Mouse (Mus musculus) forebrain, embryonic 12.5 days (tissue): ENCODE measurements around the gene Gps1. TPM values are rescaled to one million over a fixed set of nuclear protein-coding genes. Genes with fewer than 3 reads are reported as not detected.
"Not testable (repeated sequence)": the region's sequence is repeated elsewhere in the genome, so short reads cannot be mapped to it uniquely, and the experiment has no call there.

Source experiments
- ATAC-seq: fragments of 200-750 bp; cut with Nextera tagmentation; 2 replicates; pipeline ENCODE4 v1.8.0; 2017; ENCODE audit warnings: moderate TSS enrichment; ENCODE audit not compliant: low FRiP score
- H3K27ac ChIP-seq: fragments of 300-500 bp; sonication (generic); 2 replicates; pipeline ENCODE4 v1.5.1; 2016; ENCODE audit warnings: mild to moderate bottlenecking
- H3K27me3 ChIP-seq: fragments of 300-500 bp; sonication (generic); 2 replicates; pipeline ENCODE4 v1.6.1; 2016; ENCODE audit warnings: mild to moderate bottlenecking
- H3K36me3 ChIP-seq: fragments of 300-500 bp; sonication (generic); replicated peaks from 2 replicates; pipeline ENCODE4 v1.6.1; 2016; ENCODE audit warnings: mild to moderate bottlenecking
- H3K4me1 ChIP-seq: fragments of 300-500 bp; sonication (generic); 2 replicates; pipeline ENCODE4 v1.6.1; 2016
- H3K4me2 ChIP-seq: fragments of 300-500 bp; sonication (generic); 2 replicates; pipeline ENCODE4 v1.6.1; 2016; ENCODE audit warnings: mild to moderate bottlenecking, moderate library complexity
- H3K4me3 ChIP-seq: fragments of 300-500 bp; sonication (generic); replicated peaks from 2 replicates; pipeline ENCODE4 v1.5.1; 2016; ENCODE audit warnings: mild to moderate bottlenecking
- H3K9ac ChIP-seq: fragments of 300-500 bp; sonication (generic); 2 replicates; pipeline ENCODE4 v1.6.1; 2016; ENCODE audit warnings: mild to moderate bottlenecking
- H3K9me3 ChIP-seq: fragments of 300-500 bp; sonication (generic); 2 replicates; pipeline ENCODE4 v1.6.1; 2016
- WGBS: fragments of 180-500 bp; shearing (Covaris S2); methylation state at CpG from one replicate; pipeline ENCODE4 v1.1.7; 2016; 5-methylcytosine and 5-hydroxymethylcytosine counted together
- polyA plus RNA-seq: library from polyadenylated mRNA; unstranded; fragments of >200 nt; fragmentation: Nextera tagmentation; extraction: Ambion mirVana; gene quantifications from 2 replicates; pipeline ENCODE4 v1.2.1, GENCODE M21; 2016

Gene Gps1
- polyA plus RNA-seq, 1 experiment from 2014 or later = 247 TPM

DNA sequence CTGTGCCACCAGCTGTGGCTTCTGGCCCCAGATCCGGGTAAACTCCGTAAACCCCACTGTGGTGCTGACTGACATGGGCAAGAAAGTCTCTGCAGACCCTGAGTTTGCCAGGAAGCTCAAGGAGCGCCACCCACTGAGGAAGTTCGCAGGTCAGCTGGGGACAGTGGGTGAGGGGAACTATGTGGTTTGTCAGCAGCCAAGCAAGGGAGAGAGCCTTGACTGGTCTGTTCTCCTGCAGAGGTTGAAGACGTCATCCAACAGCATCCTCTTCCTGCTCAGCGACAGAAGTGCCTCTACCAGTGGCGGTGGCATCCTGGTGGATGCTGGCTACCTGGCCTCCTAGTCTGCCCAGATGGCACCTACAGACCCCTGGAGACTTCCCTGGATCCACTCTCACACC lies 17.0 kb upstream of the Gps1 start:
- H3K36me3 ChIP-seq, H3K4me2 ChIP-seq, H3K4me1 ChIP-seq, H3K9ac ChIP-seq, H3K27me3 ChIP-seq, H3K27ac ChIP-seq, ATAC-seq, H3K4me3 ChIP-seq, H3K9me3 ChIP-seq: not testable (repeated sequence)
- WGBS = 88% methylated on average over 5 of the region's 7 CpGs

DNA sequence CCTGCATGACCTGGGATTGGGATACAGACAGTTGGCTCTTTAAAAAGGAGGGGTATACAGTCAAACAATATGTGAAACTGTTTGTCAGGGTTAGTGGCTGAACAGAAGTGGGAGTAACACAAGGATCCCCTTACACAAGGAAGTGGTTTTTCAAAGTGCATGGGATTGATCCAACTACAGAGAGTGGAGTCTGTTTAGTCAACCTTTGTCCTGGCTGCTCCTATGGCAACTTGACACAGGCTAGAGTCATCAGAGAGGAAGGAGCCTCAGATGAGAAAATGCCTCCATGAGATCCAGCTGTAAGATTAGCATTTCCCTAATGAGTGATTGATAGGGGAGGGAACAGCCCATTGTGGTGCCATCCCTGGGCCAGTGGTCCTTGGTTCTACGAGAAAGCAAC lies 15.9 kb upstream of the Gps1 start:
- Histone ChIP-seq H3K36me3 (no peaks in the 10 kb centered on the region), H3K9me3 (no peaks in the 10 kb centered on the region), H3K4me3 (no peak overlapping the region), H3K9ac (no peak overlapping the region), H3K4me2 (no peak overlapping the region), H3K4me1 (no peaks in the 10 kb centered on the region), H3K27ac (no peak overlapping the region), H3K27me3 (no peaks in the 10 kb centered on the region; the same call in 1 of the 2 replicates)
- 44% methylated on average over 1 of the region's 1 CpGs for WGBS
- ATAC-seq = no peak

DNA sequence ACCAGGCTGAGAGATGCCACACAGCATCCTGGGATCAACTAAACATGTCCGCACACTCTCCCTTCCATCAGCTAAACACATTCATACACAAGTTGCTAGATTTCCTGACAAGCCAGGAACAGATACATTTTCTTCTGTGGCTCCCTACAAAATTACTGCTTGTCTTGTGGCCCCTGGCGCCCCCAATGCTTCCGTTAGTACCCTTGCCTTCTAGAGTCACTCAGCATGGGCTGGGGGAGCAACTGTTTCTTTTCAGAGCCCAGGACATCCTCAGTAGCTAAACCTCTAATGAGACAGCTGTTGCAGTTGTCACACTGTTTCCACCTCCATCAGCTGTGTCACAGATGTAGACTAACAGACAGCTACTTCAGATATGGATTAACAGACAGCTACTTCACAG lies 11.3 kb upstream of the Gps1 start:
- no peak overlapping the region for H3K9ac ChIP-seq
- no peaks in the 10 kb centered on the region; the same call in 1 of the 2 replicates for H3K27me3 ChIP-seq
- no peak overlapping the region for H3K4me3 ChIP-seq
- peaks cover 8% of the 10 kb centered on the region for H3K4me1 ChIP-seq
- no peak overlapping the region for H3K4me2 ChIP-seq
- H3K27ac ChIP-seq = no peak overlapping the region
- H3K36me3 ChIP-seq = no peaks in the 10 kb centered on the region
- H3K9me3 ChIP-seq = no peaks in the 10 kb centered on the region
- no peak for ATAC-seq
- WGBS = 81% methylated on average over 3 of the region's 3 CpGs

DNA sequence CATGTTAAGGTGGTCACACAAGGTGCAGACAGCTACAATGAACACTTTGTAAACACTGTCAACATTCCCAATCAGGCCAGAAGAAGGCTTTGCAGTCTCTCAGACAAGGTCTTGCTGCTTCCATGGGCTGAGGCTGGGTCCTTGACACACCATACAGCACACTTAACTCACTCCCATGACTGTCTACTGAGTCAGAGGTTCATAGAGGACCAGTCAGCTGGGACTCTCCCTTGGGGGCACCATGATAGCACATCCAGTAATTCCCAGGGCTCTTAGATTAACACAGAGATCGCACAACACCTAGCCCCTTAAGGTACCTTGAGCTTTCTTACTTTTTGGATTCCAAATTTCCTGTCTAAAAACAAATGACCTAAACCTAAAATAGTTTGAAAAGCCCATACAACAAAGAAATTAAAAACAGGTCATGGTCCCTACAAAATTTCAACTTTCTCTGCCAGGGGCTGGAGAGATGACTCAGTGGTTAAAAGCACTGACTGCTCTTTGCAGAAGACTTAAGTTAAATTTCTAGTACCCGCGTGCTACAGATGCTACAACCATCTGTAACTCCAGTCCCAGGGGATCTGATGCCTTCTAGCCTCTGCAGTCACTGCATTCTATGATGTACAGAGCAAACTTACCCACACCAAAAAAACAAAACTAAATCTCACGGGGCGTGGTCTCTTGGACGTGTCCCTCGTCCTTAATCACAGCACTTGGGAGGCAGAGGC lies 10.4 kb upstream of the Gps1 start:
- WGBS = 94% methylated on average over 7 of the region's 7 CpGs

DNA sequence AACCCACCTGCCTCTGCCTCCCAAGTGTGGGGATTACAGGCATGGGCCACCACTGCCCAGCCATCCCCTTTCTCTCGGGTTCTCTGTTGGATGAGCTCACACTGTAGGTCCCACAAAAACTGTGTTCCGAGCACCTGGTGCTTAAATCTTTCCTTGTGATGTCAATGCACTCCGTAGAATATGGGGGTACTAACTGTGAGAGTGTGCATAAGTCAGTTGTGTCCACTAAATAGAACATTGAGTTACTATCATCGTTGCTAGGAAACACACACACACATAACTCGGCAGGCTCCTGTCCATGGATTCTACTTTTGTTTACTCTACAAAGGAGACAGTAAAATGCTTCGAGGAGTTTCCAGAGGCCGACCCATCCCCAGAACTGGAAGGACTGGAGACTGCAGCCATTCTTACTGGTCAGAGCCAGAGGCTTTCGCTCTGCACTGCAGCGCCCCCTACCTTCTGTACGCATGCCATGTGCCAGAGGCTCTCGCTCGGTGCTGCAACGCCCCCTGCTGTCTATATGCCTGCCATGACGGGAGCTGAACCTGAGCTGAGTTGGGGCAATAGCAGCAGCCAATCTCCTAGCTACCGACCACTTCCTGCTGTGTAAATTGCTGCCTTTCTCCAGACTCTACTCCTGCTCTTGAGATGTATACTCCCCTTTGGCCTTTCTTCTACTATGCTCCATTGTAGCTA lies 8.2 kb upstream of the Gps1 start:
- 32% methylated on average over 15 of the region's 15 CpGs for WGBS
- no peak overlapping the region for H3K9ac ChIP-seq
- no peaks in the 10 kb centered on the region for H3K9me3 ChIP-seq
- H3K4me2 ChIP-seq = no peak overlapping the region
- H3K36me3 ChIP-seq = peaks cover 11% of the 10 kb centered on the region
- no peak overlapping the region for H3K27ac ChIP-seq
- H3K4me3 ChIP-seq = no peak overlapping the region
- peak; percentile 83 for ATAC-seq
- H3K4me1 ChIP-seq = peaks cover 8% of the 10 kb centered on the region
- no peaks in the 10 kb centered on the region; the same call in 1 of the 2 replicates for H3K27me3 ChIP-seq

More for the DNA sequence above, 10.4 kb upstream of the Gps1 start:
- Histone ChIP-seq H3K9ac (no peak overlapping the region), H3K27ac (no peak overlapping the region), H3K4me1 (peaks cover 8% of the 10 kb centered on the region), H3K9me3 (no peaks in the 10 kb centered on the region), H3K27me3 (no peaks in the 10 kb centered on the region; the same call in 1 of the 2 replicates), H3K36me3 (no peaks in the 10 kb centered on the region), H3K4me3 (no peak overlapping the region), H3K4me2 (no peak overlapping the region)
- ATAC-seq = no peak

DNA sequence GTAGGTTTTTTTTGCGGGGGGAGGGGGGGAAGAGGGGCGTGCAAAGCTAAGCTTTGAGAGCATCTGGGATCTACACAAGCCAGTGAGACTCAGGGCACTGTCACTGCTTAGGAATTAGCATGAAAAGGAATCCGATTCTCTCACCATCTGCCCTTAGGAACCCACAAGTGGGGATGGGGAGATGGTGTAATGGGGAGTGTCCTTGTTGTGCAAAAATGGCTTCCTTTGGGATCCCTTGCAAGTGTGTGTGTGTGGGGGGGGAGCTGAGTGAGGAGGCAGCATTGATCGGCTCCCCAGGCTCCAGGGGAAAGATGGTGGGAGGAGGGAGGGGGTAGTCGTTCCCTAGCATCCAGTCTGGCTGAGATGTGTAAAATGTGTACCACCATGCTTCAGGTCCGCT lies 6.9 kb upstream of the Gps1 start:
- H3K27me3 ChIP-seq = no peaks in the 10 kb centered on the region; the same call in 1 of the 2 replicates
- WGBS = 35% methylated on average over 6 of the region's 6 CpGs
- no peak for ATAC-seq
- H3K4me1 ChIP-seq = peaks cover 8% of the 10 kb centered on the region
- no peak overlapping the region for H3K4me3 ChIP-seq
- peaks cover 20% of the 10 kb centered on the region for H3K36me3 ChIP-seq
- no peaks in the 10 kb centered on the region for H3K9me3 ChIP-seq
- H3K9ac ChIP-seq = no peak overlapping the region
- H3K27ac ChIP-seq = no peak overlapping the region
- no peak overlapping the region for H3K4me2 ChIP-seq

DNA sequence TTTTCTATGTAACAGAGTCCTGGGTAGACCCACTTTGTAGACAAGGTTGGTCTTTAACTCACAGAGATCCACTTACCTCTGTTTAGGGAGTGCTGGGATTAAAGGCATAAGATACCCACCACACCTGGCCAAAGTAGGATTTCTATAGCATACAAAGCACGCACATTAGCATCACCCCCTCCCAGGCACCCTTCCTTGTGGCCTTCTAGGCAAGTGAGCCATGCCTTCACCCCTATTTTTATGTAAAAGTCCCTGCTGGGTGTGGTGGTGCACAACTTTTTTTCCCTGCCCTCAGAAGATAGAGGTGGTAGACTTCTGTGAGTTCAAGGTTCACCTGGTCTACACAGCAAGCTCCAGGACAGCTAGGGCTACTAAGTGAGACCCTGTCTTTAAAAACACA lies 4.2 kb upstream of the Gps1 start:
- no peak overlapping the region for H3K4me2 ChIP-seq
- H3K4me3 ChIP-seq = no peak overlapping the region
- H3K9me3 ChIP-seq = no peaks in the 10 kb centered on the region
- peaks cover 24% of the 10 kb centered on the region for H3K4me1 ChIP-seq
- no peak overlapping the region for H3K9ac ChIP-seq
- H3K27me3 ChIP-seq = no peaks in the 10 kb centered on the region; the same call in 1 of the 2 replicates
- 93% methylated on average over 1 of the region's 1 CpGs for WGBS
- H3K36me3 ChIP-seq = peaks cover 21% of the 10 kb centered on the region
- no peak overlapping the region for H3K27ac ChIP-seq
- no peak for ATAC-seq

DNA sequence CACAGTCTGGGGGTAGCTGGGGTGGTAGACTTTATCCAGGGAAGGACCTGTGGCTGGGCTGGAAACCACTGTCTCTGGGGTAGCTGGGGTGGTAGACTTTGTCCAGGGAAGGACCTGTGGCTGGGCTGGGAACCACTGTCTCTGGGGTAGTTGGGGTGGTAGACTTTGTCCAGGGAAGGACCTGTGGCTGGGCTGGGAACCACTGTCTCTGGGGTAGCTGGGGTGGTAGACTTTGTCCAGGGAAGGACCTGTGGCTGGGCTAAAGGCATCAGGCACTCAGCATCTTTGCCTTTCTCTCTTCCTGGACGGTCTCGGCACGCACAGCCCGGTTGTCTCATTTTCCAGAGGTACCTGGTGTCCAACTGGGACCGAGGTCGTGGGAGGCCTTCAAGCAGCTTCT lies 2.7 kb upstream of the Gps1 start:
- H3K4me3 ChIP-seq, ATAC-seq, H3K27ac ChIP-seq, H3K9me3 ChIP-seq, H3K27me3 ChIP-seq, H3K4me2 ChIP-seq, H3K9ac ChIP-seq: not testable (repeated sequence)
- 97% methylated on average over 6 of the region's 6 CpGs for WGBS
- Histone ChIP-seq H3K36me3 (peaks cover 28% of the 10 kb centered on the region), H3K4me1 (peaks cover 29% of the 10 kb centered on the region)

DNA sequence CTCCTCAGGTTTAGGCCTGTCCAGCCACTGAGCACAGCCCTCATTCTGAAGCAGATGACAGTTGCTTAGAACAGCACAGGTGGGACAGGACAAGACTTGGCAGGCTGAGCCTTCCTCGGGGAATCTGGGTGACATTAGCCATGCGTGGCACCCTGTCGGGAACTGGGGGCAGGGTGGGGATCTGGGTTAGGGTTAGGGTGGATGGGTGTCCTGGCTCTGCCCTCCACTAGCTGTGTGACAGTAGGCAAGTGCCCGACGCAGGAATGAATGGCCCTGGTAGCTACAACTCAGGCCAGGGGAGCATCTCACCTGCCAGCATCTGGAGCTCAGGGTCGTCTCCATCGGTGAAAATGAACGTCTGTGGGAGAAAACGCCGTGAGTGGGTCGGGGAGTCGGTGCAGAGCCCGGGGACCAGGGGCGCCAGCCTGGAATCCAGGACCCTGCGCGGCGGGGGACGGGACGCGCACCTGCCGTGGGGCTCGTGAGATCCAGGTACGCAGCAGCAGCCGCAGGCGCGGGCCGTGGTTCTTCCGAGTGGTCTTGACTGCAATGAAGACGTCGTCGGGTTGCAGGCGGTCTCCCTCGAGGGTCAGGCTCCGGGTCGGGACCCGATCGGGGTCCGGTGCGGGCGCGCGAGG lies 527 bp upstream of the Gps1 start:
- peaks cover 50% of the 10 kb centered on the region for H3K36me3 ChIP-seq
- H3K9me3 ChIP-seq = no peaks in the 10 kb centered on the region
- H3K27me3 ChIP-seq = no peaks in the 10 kb centered on the region; the same call in 1 of the 2 replicates
- WGBS = 2% methylated on average over 42 of the region's 42 CpGs
- ATAC-seq = peak; percentile 45; the same call in 1 of the 2 replicates
- H3K4me3 ChIP-seq = peak overlapping the region; percentile 100
- peak overlapping the region; percentile 95 for H3K9ac ChIP-seq
- peak overlapping the region; percentile 73 for H3K27ac ChIP-seq
- peaks cover 27% of the 10 kb centered on the region for H3K4me1 ChIP-seq
- H3K4me2 ChIP-seq = peak overlapping the region; percentile 99

DNA sequence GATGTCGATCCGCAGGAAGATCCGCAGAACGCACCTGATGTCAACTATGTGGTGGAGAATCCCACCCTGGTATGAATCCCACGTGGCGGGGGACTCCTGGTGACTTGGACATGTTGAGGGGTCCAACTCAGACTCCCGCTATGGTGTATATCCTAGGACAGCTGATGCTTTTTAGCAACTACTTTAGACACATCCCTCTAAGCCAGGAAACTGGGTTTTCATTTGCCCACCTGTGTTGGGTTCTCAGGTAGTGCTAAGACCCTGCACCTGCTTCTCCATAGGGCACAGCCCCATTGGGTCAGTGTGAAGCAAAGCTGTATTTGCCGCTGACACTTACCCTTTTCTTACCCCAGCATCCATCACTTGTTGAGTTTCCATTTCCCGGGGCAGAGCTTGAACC lies 1.1 kb downstream of the Gps1 start:
- WGBS = 41% methylated on average over 9 of the region's 9 CpGs
- Histone ChIP-seq H3K4me3 (peak overlapping the region; percentile 100), H3K4me1 (peaks cover 27% of the 10 kb centered on the region), H3K36me3 (peaks cover 60% of the 10 kb centered on the region), H3K4me2 (peak overlapping the region; percentile 99), H3K27ac (peak overlapping the region; percentile 73; the same call in 1 of the 2 replicates), H3K9ac (peak overlapping the region; percentile 95), H3K27me3 (no peaks in the 10 kb centered on the region; the same call in 1 of the 2 replicates), H3K9me3 (no peaks in the 10 kb centered on the region)
- ATAC-seq = no peak

DNA sequence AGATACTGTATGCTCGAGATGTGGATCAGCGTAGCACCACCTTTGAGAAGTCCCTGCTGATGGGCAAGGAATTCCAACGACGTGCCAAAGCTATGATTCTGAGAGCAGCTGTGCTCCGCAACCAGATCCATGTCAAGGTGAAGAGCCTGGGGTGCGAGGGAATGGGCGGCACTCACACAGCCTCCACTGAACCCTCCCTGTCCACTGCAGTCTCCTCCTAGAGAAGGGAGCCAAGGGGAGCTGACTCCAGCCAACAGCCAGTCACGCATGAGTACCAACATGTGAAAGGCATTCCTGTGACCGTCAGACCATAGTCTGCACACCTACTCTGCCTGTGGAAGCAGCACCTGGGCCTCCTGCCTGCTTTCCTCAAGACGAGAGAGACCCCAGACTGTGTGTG lies 4.4 kb downstream of the Gps1 start:
- H3K36me3 ChIP-seq = peaks cover 75% of the 10 kb centered on the region
- 88% methylated on average over 9 of the region's 10 CpGs for WGBS
- H3K27me3 ChIP-seq = not testable (repeated sequence)

DNA sequence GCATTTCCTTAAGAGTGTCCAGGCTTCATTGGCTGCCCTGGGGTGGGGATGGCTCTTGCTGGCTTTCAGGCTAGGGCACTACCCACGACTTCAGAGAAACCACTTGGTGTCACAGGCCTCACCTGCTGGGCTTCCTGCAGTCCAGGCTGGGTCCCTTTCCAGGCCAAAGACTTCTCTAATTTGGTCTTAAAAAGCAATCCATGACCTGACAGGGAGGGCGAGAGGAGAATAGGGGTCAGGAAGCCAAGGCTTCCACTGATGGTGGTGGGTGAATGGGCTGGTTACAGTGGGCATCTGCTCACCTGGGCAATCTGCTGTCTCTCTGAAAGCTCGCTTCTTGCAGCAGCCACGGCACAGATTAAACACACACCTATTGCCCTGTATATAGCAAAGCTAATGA lies 5.3 kb downstream of the Gps1 start:
- peaks cover 15% of the 10 kb centered on the region for H3K4me1 ChIP-seq
- no peaks in the 10 kb centered on the region for H3K9me3 ChIP-seq
- H3K9ac ChIP-seq = no peak overlapping the region
- H3K27ac ChIP-seq = no peak overlapping the region
- 84% methylated on average over 4 of the region's 4 CpGs for WGBS
- 0 out of 2 replicates have a peak overlapping the region, but pooled peaks have one; percentile 5 for H3K4me3 ChIP-seq
- no peak for ATAC-seq
- H3K4me2 ChIP-seq = no peak overlapping the region
- no peaks in the 10 kb centered on the region for H3K27me3 ChIP-seq
- peaks cover 83% of the 10 kb centered on the region for H3K36me3 ChIP-seq

More for the DNA sequence above, 4.4 kb downstream of the Gps1 start:
- H3K4me3 ChIP-seq, ATAC-seq, H3K4me2 ChIP-seq, H3K9me3 ChIP-seq, H3K27ac ChIP-seq, H3K9ac ChIP-seq: not testable (repeated sequence)
- peaks cover 15% of the 10 kb centered on the region for H3K4me1 ChIP-seq
